Mouse (Mus musculus) gastrocnemius, adult 18-20 months (tissue): ENCODE data around the gene Sgo1. TPM values are rescaled to one million over a fixed set of nuclear protein-coding genes. Genes with fewer than 3 reads are reported as not detected.

ENCODE experiments used
- DNase-seq: peaks from one replicate; pipeline ENCODE4 v3.0.0; 2021; ENCODE audit warnings: low spot score
- total RNA-seq, 2 experiments: library from RNA; stranded (reverse); gene quantifications; 2 replicates each; pipeline ENCODE4 v1.2.3; 2021

The Sgo1 gene
- total RNA-seq, 2 experiments from 2014 or later = not detected

DNA sequence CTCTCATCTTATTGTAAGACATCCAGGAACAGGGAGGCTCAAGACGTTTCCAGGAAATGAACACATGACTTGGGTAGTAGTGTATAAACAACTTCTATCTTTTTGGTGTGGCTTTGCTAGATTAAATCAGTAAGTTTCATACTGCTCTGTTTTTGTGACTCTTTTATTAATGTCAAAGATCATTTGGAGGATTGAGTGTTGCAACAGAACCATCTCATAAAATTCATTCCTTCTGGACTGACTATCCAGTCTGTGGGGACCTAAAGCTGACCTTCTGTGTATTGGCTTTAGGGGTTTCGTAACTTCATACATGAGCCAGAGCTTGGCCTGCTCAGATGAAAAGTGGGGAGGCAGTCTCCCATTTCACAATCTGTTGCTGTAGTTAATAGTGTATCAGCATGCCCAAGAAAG, 38.9 kb downstream of the Sgo1 start:
- peak; percentile 51 for DNase-seq

DNA sequence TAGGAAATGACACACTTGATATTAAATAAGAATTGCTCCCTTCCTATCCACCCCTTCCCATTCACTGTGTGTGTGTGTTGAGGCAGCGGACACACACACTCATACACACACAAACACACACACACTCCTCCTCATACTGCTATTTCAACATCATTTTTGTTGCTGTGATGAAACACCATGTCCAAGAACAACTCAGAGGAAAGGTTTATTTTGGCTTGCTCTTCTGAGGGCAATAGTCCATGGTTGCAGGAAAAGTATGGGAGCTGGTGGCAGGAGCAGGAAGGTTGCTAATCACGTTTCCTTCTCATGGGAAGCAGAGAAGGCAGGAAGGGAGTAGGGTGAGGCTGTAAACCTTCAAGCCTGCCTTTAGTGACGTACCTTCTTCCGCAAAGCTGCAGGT, 45.8 kb downstream of the Sgo1 start:
- no peak for DNase-seq

DNA sequence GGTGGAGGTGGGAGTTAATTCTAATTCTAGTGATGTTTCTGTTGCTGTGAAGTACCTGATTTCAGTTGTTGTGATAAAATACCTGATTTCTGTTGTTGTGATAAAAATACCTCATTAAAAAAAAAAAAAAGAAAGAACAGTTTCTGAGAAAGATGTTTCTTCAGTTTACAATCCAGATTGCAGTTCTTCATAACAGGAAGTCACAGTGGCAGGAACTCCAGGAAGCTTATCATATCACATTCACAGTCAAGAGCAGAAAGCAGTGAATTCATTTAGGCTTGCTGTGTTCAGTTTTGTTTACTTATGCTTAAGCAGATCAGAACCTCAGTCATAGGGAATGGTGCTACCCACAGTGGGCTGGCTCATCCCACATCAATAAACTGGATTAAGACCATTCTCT, 57.8 kb downstream of the Sgo1 start:
- DNase-seq = no peak

DNA sequence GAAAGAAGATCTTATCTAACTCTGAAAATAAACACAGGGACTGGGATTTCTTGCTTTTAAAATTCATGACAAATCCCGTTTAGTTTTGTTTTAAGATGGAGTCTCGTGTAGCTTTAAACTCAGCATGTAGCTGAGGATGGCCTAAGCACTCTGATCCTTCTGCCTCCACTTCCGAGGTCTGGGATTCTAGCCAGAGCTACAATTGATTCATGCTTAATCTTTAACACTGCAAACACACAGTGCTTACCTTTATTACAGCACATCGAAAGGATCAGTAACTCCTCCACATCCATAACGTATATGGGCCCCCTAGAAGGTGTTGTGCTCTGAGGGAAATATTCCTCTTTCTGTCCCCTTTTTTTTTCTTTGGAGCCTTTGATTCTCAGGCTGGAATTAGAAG, 61.0 kb downstream of the Sgo1 start:
- DNase-seq = no peak

GRCm38 (mm10) chr17:53627497-53627896, 61.6 kb downstream of the Sgo1 start:
- peak; percentile 9 for DNase-seq

DNA sequence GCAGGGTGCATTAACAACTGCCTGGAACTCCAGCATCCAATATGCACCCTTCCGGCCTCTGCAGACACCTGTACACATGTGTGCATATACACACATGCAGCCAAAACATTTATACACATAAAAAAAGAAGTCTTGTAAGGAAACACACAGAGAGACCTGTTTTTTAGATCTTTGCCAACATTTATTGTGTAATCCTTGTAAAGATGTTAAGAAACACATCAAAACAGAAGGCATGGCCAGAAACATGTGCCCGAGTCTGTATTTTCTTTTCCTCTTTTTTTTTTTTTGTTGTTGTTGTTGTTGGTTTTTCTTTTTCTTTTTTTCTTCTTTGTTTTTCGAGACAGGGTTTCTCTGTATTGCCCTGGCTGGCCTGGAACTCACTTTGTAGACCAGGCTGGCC, 63.0 kb downstream of the Sgo1 start:
- DNase-seq = no peak

Other genes starting within 250 kb of the Sgo1 start
- gene Efhb, start 226.0 kb downstream of the Sgo1 start, total RNA-seq = under 1 TPM; 0.14 to 0.17 TPM
- gene Rab5a, start 210.1 kb downstream of the Sgo1 start, total RNA-seq = 10 to 100 TPM; 49.5 to 52.4 TPM
- not detected for gene Pp2d1, start 149.9 kb downstream of the Sgo1 start, total RNA-seq
- 10 to 100 TPM; 61.9 to 63.8 TPM for gene Kat2b, start 122.5 kb downstream of the Sgo1 start, total RNA-seq
- gene Sult1c2, start 157.0 kb upstream of the Sgo1 start, total RNA-seq = not detected